In the genomic region with DNA sequence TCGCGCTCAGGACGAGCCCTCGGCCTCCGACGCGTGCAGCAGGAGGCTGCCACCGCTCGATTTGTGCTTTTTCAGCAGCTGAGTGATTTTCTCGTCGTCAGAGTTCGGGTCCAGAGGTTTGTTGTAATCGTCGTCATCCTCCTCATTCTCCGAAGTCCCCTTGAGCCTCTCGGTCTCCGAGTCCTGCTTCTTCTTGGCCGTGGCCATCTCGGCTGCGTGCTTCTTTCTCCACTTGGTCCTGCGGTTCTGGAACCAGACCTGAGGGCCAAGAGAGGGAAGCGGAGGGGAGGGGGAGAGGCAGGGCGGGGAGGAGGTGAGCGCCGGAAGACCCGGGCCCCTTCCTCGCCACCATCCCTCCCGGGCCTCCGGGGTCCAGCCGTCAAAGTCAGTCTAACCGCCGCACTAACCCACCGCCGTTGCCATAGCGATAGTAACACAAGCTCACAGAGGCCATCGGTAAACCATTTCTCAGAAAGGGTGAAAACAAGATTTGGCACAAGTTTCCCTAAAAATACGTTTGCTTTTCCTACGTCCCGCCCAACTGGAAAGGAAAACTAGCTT, we compare ENCODE assay signal across 8 mouse cellular contexts. TPM values are rescaled to one million over a fixed set of nuclear protein-coding genes. Genes with fewer than 3 reads are reported as not detected.
DNase-seq lines count a peak whose midpoint lies in the region; ATAC-seq lines count a peak whose summit lies in the region.
"Had no signal": no experiment of that assay in that cellular context is flagged by ENCODE, and none has a peak within 500 bp of the region (broad histone marks: within the 10 kb centered on the region; RNA-seq: fewer than 3 reads in every experiment).

No protein-coding gene starts in this region.

- no peak for DNase-seq in lung, postnatal 4 days
- peak; percentile 26 for DNase-seq in embryonic facial prominence, embryonic 14.5 days (ENCODE audit: low spot score)
- DNase-seq in urinary bladder, adult 2 months (ENCODE audit: low spot score): no peak
- DNase-seq in ovary, adult 18-20 months (ENCODE audit: low spot score): no peak

- no peaks in the 10 kb centered on the region for H3K9me3 ChIP-seq in lung, embryonic 15.5 days
- H3K9me3 ChIP-seq in embryonic facial prominence, embryonic 14.5 days (ENCODE audit: control insufficient read depth, low read length): no peaks in the 10 kb centered on the region
- H3K9me3 ChIP-seq in intestine, embryonic 16.5 days (ENCODE audit: control insufficient read depth, low read length): no peaks in the 10 kb centered on the region
- H3K9me3 ChIP-seq in stomach, embryonic 14.5 days (ENCODE audit: control insufficient read depth, low read depth, low read length): no peaks in the 10 kb centered on the region

- no peaks in the 10 kb centered on the region for H3K36me3 ChIP-seq in lung, embryonic 15.5 days
- H3K36me3 ChIP-seq in embryonic facial prominence, embryonic 14.5 days (ENCODE audit: control insufficient read depth, insufficient read depth, low read length): no peaks in the 10 kb centered on the region
- no peaks in the 10 kb centered on the region for H3K36me3 ChIP-seq in intestine, embryonic 16.5 days (ENCODE audit: control insufficient read depth, insufficient read depth, low read length)
- no peaks in the 10 kb centered on the region for H3K36me3 ChIP-seq in stomach, embryonic 14.5 days (ENCODE audit: control insufficient read depth, insufficient read depth, low read length)

- ATAC-seq in lung, embryonic 15.5 days (ENCODE audit: borderline replicate concordance, extremely low read depth, low FRiP score, low TSS enrichment): no peak
- ATAC-seq in embryonic facial prominence, embryonic 14.5 days (ENCODE audit: low read depth): no peak
- no peak for ATAC-seq in intestine, embryonic 16.5 days
- ATAC-seq in stomach, embryonic 14.5 days (ENCODE audit: insufficient number of reproducible peaks, insufficient read depth, low FRiP score, low read depth): no peak

- peak overlapping the region; percentile 6; the same call in 1 of the 2 replicates for H3K4me3 ChIP-seq in lung, embryonic 15.5 days
- peak overlapping the region; percentile 15 for H3K4me3 ChIP-seq in embryonic facial prominence, embryonic 14.5 days (ENCODE audit: low read depth, low read length)
- H3K4me3 ChIP-seq in intestine, embryonic 16.5 days (ENCODE audit: low read length): no peak overlapping the region
- peak overlapping the region; percentile 15; the same call in 1 of the 2 replicates for H3K4me3 ChIP-seq in stomach, embryonic 14.5 days (ENCODE audit: low read depth, low read length)
- H3K4me3 ChIP-seq: myocyte had no signal

- peaks cover 98% of the 10 kb centered on the region for H3K27me3 ChIP-seq in lung, embryonic 15.5 days
- peaks cover 99% of the 10 kb centered on the region for H3K27me3 ChIP-seq in embryonic facial prominence, embryonic 14.5 days (replicated peaks; ENCODE audit: control insufficient read depth, insufficient read depth, low read length)
- peaks cover 79% of the 10 kb centered on the region for H3K27me3 ChIP-seq in intestine, embryonic 16.5 days (replicated peaks; ENCODE audit: control insufficient read depth, insufficient read depth, low read length)
- peaks cover 43% of the 10 kb centered on the region for H3K27me3 ChIP-seq in stomach, embryonic 14.5 days (ENCODE audit: control insufficient read depth, insufficient read depth, low read length)

- peaks cover 20% of the 10 kb centered on the region for H3K4me1 ChIP-seq in lung, embryonic 15.5 days
- peaks cover 7% of the 10 kb centered on the region for H3K4me1 ChIP-seq in embryonic facial prominence, embryonic 14.5 days (ENCODE audit: control insufficient read depth, insufficient read depth, low read length)
- H3K4me1 ChIP-seq in intestine, embryonic 16.5 days (ENCODE audit: control insufficient read depth, insufficient read depth, low read length): peaks cover 11% of the 10 kb centered on the region
- 0 out of 2 replicates have a peak, but pooled peaks cover 7% of the 10 kb centered on the region for H3K4me1 ChIP-seq in stomach, embryonic 14.5 days (ENCODE audit: control insufficient read depth, insufficient read depth, low read length)

- peak overlapping the region; percentile 17; the same call in 1 of the 2 replicates for H3K4me2 ChIP-seq in lung, embryonic 15.5 days
- peak overlapping the region; percentile 31 for H3K4me2 ChIP-seq in embryonic facial prominence, embryonic 14.5 days (ENCODE audit: low read depth, low read length)
- H3K4me2 ChIP-seq in intestine, embryonic 16.5 days (ENCODE audit: low read depth, low read length): peak overlapping the region; percentile 12; the same call in 1 of the 2 replicates
- peak overlapping the region; percentile 26; the same call in 1 of the 2 replicates for H3K4me2 ChIP-seq in stomach, embryonic 14.5 days (replicated peaks; ENCODE audit: low read depth, low read length)

- no peak overlapping the region for H3K27ac ChIP-seq in lung, embryonic 15.5 days
- H3K27ac ChIP-seq in embryonic facial prominence, embryonic 14.5 days (replicated peaks; ENCODE audit: low read depth, low read length): no peak overlapping the region
- H3K27ac ChIP-seq in intestine, embryonic 16.5 days (ENCODE audit: low read length): no peak overlapping the region
- no peak overlapping the region for H3K27ac ChIP-seq in stomach, embryonic 14.5 days (ENCODE audit: low read length)

- H3K9ac ChIP-seq in lung, embryonic 15.5 days: no peak overlapping the region
- H3K9ac ChIP-seq in embryonic facial prominence, embryonic 14.5 days (ENCODE audit: low read depth, low read length): no peak overlapping the region
- no peak overlapping the region for H3K9ac ChIP-seq in intestine, embryonic 16.5 days (ENCODE audit: low read depth, low read length)
- 0 out of 2 replicates have a peak overlapping the region, but pooled peaks have one; percentile 18 for H3K9ac ChIP-seq in stomach, embryonic 14.5 days (replicated peaks; ENCODE audit: low read depth, low read length)

- WGBS in lung, embryonic 15.5 days: under 1% methylated on average over 39 of the region's 39 CpGs
- WGBS in embryonic facial prominence, embryonic 14.5 days: 2% methylated on average over 34 of the region's 39 CpGs
- WGBS in intestine, embryonic 16.5 days: under 1% methylated on average over 38 of the region's 39 CpGs
- 2% methylated on average over 39 of the region's 39 CpGs for WGBS in stomach, embryonic 14.5 days

RNA-seq across cellular contexts. Expression of gene Nkx6-1, which starts 5.3 kb away (rescaled TPM):
- 0.42 and 0.54 TPM in 2 replicates for polyA plus RNA-seq in lung, embryonic 15.5 days (2015; fragmentation: Nextera tagmentation; extraction: Ambion mirVana)
- polyA plus RNA-seq in embryonic facial prominence, embryonic 14.5 days (2014; fragmentation: Nextera tagmentation; extraction: Ambion mirVana): 0.18 and 0.25 TPM in 2 replicates
- 0.20 and 0.32 TPM in 2 replicates for polyA plus RNA-seq in intestine, embryonic 16.5 days (2015; fragmentation: Nextera tagmentation; extraction: Ambion mirVana)
- polyA plus RNA-seq in stomach, embryonic 14.5 days (2014; fragmentation: Nextera tagmentation; extraction: Ambion mirVana): 3.3 and 4.5 TPM in 2 replicates
- 0.11 and 0.15 TPM in 2 replicates for polyA plus RNA-seq in urinary bladder, adult 2 months (2012; rRNA removed)
- polyA plus RNA-seq: myocyte had no signal
